Mouse (Mus musculus) stomach, postnatal 0 days (tissue): ENCODE measurements around the gene Amotl2. TPM values are rescaled to one million over a fixed set of nuclear protein-coding genes. Genes with fewer than 3 reads are reported as not detected.
A peak's percentile ranks its signal among the peaks of the same experiment; 100 is the strongest.

Source experiments
- ATAC-seq: fragments of 200-750 bp; cut with Nextera tagmentation; 2 replicates; pipeline ENCODE4 v1.8.0; 2017; ENCODE audit not compliant: low FRiP score, low TSS enrichment
- DNase-seq: peaks from one replicate; pipeline ENCODE4 v3.0.0-alpha.2; 2016; ENCODE audit warnings: low spot score
- H3K27ac ChIP-seq: fragments of 300-500 bp; sonication (generic); replicated peaks from 2 replicates; pipeline ENCODE4 v1.5.1; 2014; ENCODE audit warnings: mild to moderate bottlenecking, control low read depth
- H3K27me3 ChIP-seq: fragments of 300-500 bp; sonication (generic); 2 replicates; pipeline ENCODE4 v1.6.1; 2014; ENCODE audit warnings: low read length; ENCODE audit not compliant: control insufficient read depth, insufficient read depth
- H3K36me3 ChIP-seq: fragments of 300-500 bp; sonication (generic); 2 replicates; pipeline ENCODE4 v1.6.1; 2014; ENCODE audit warnings: low read length, mixed read lengths; ENCODE audit not compliant: control insufficient read depth, insufficient read depth
- H3K4me1 ChIP-seq: fragments of 300-500 bp; sonication (generic); replicated peaks from 2 replicates; pipeline ENCODE4 v1.6.1; 2014; ENCODE audit warnings: antibody characterized with exemption; ENCODE audit not compliant: control insufficient read depth, insufficient read depth
- H3K4me2 ChIP-seq: fragments of 300-500 bp; sonication (generic); replicated peaks from 2 replicates; pipeline ENCODE4 v1.6.1; 2014; ENCODE audit warnings: low read depth, mild to moderate bottlenecking, control low read depth, moderate library complexity
- H3K4me3 ChIP-seq: fragments of 300-500 bp; sonication (generic); 2 replicates; pipeline ENCODE4 v1.5.1; 2014; ENCODE audit warnings: low read depth, low read length, control low read depth
- H3K9ac ChIP-seq: fragments of 300-500 bp; sonication (generic); 2 replicates; pipeline ENCODE4 v1.6.1; 2014; ENCODE audit warnings: mild to moderate bottlenecking, low read length, control low read depth, mixed read lengths
- H3K9me3 ChIP-seq: fragments of 300-500 bp; sonication (generic); 2 replicates; pipeline ENCODE4 v1.6.1; 2016; ENCODE audit warnings: low read length; ENCODE audit not compliant: control insufficient read depth
- CTCF ChIP-seq: IDR thresholded peaks from 2 replicates; pipeline ENCODE4 v1.5.1; 2016; ENCODE audit warnings: antibody characterized with exemption, low read depth, mild to moderate bottlenecking, moderate library complexity
- EP300 ChIP-seq: optimal IDR thresholded peaks from 2 replicates; pipeline ENCODE3; 2016; ENCODE audit warnings: antibody characterized with exemption
- WGBS: fragments of 180-500 bp; shearing (Covaris S2); extraction: QIAGEN DNeasy Blood & Tissue Kit; methylation state at CpG from one replicate; pipeline ENCODE4 v1.1.7; 2014; 5-methylcytosine and 5-hydroxymethylcytosine counted together
- polyA plus RNA-seq: library from polyadenylated mRNA; unstranded; fragments of >200 nt; fragmentation: Nextera tagmentation; extraction: Ambion mirVana; gene quantifications from 2 replicates; pipeline ENCODE4 v1.2.1, GENCODE M21; 2015

Amotl2 gene
- polyA plus RNA-seq, 1 experiment from 2014 or later = 18.6 TPM

- TF ChIP-seq EP300 = no peak
- TF ChIP-seq CTCF = peak; percentile 68
Observed at GRCm38 (mm10) chr9:102717164-102717885, 853 bp downstream of the Amotl2 start.

DNA sequence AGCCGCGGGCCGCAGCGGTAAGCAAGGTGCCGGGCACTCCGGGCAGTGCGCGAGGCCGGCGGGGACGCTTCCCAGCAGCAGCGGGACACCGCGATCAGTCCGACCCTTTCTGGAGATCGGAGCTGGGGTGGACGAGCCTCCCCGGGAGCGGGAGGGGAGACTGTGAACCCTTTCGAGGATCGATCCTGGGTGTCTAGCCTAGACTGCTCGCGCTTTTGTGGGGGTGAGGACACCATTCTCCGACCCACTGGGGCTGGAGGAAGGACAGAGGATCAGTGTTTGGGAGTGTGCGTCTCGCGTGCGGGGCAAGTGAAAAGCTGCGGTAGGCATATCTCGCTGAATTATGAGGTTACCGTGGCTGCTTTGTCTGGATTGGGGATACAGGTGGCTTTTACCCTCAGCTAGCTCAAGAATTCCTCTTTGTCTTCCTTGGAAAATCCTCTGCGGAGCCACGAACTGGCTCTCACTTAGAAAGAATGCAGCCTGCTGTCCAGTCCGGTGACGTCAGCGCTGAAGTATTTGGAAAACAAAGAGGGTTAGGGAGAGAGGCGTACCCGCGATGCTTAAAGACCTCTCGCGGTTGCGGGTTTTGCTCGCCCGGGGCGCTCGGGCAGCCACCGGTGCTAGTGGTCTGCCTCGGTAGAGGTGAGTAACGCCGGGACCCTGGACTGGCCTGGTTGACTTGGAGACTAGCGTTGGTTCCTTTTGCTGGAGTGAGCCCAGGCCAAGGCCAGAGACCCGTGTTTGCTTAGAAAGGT, 1.6 kb downstream of the Amotl2 start:
- WGBS = under 1% methylated on average over 52 of the region's 52 CpGs
- DNase-seq (peak; percentile 82), ATAC-seq (peak; percentile 47)
- Histone ChIP-seq H3K36me3 (peaks cover 17% of the 10 kb centered on the region), H3K4me1 (peaks cover 2% of the 10 kb centered on the region; the same call in 1 of the 2 replicates), H3K9ac (peak overlapping the region; percentile 97), H3K27ac (peak overlapping the region; percentile 98), H3K4me2 (peak overlapping the region; percentile 87), H3K4me3 (peak overlapping the region; percentile 83), H3K9me3 (no peaks in the 10 kb centered on the region), H3K27me3 (no peaks in the 10 kb centered on the region)
- TF ChIP-seq CTCF (no peak), EP300 (no peak)

More at GRCm38 (mm10) chr9:102717164-102717885, 853 bp downstream of the Amotl2 start:
- Histone ChIP-seq H3K9ac (peak overlapping the region; percentile 97), H3K4me2 (peak overlapping the region; percentile 87), H3K27ac (peak overlapping the region; percentile 98), H3K27me3 (no peaks in the 10 kb centered on the region), H3K4me3 (peak overlapping the region; percentile 83), H3K9me3 (no peaks in the 10 kb centered on the region), H3K4me1 (peaks cover 2% of the 10 kb centered on the region; the same call in 1 of the 2 replicates), H3K36me3 (peaks cover 10% of the 10 kb centered on the region)
- ATAC-seq = peak; percentile 89
- under 1% methylated on average over 48 of the region's 50 CpGs for WGBS
- peak; percentile 93 for DNase-seq

DNA sequence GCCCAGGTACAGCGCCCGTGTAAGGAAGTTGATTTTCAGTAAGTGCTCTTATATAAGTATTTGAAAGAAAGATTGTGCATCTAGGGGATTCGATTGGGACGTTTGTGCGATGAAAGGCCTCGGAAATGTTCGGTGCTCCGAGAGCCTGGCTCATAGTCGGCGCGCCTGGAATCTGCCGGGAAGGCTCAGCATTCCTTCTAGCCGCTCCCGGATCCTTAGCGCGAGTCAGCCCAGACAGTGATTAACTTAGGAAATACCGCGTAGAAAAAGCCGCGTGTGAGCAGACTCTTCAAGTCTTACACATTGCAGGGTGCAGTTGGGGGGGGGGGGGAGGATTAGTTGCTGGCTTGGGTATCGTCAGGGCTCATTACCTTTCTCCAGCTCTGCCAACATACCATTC, 2.2 kb downstream of the Amotl2 start:
- Histone ChIP-seq H3K4me3 (peak overlapping the region; percentile 83), H3K9me3 (no peaks in the 10 kb centered on the region), H3K9ac (peak overlapping the region; percentile 97), H3K27ac (peak overlapping the region; percentile 98), H3K4me2 (peak overlapping the region; percentile 87), H3K36me3 (peaks cover 23% of the 10 kb centered on the region), H3K4me1 (peaks cover 3% of the 10 kb centered on the region; the same call in 1 of the 2 replicates), H3K27me3 (no peaks in the 10 kb centered on the region)
- TF ChIP-seq CTCF = no peak
- TF ChIP-seq EP300 = no peak
- DNase-seq = peak; percentile 58
- WGBS = 1% methylated on average over 21 of the region's 21 CpGs
- peak; percentile 10; the same call in 1 of the 2 replicates for ATAC-seq

- Histone ChIP-seq H3K9me3 (no peaks in the 10 kb centered on the region), H3K9ac (peak overlapping the region; percentile 97), H3K36me3 (peaks cover 27% of the 10 kb centered on the region), H3K4me1 (peaks cover 6% of the 10 kb centered on the region; the same call in 1 of the 2 replicates), H3K27me3 (no peaks in the 10 kb centered on the region), H3K4me2 (peak overlapping the region; percentile 87), H3K27ac (peak overlapping the region; percentile 98), H3K4me3 (peak overlapping the region; percentile 83)
- ATAC-seq = no peak
- no peak for TF ChIP-seq CTCF
- TF ChIP-seq EP300 = no peak
- DNase-seq = no peak
- 16% methylated on average over 4 of the region's 4 CpGs for WGBS
Observed at GRCm38 (mm10) chr9:102719085-102719484, 2.6 kb downstream of the Amotl2 start.

DNA sequence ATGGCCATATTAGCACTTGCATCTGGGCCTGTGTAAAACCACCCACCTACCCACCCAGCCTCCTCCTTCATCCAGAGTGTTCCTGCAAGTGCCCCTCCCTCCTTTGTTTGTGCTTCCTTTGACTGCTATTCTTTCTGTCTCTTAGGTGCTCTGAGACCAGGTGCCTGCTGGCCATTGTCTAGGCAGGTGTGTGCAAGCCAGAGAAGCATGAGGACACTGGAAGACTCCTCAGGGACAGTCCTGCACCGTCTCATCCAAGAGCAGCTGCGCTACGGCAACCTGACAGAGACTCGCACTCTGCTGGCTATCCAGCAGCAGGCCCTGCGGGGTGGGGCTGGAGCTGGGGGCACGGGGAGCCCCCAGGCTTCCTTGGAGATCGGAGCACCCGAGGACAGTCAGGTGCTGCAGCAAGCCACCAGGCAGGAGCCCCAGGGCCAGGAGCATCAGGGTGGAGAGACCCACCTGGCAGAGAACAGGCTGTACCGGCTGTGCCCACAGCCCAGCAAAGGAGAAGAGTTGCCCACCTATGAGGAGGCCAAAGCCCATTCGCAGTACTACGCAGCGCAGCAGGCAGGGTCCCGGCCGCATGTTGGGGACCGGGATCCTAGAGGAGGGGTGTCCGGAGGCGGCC, 3.6 kb downstream of the Amotl2 start:
- DNase-seq = no peak
- 45% methylated on average over 17 of the region's 17 CpGs for WGBS

More for the DNA sequence above, 3.6 kb downstream of the Amotl2 start:
- H3K9ac ChIP-seq = peak overlapping the region; percentile 51
- no peaks in the 10 kb centered on the region for H3K9me3 ChIP-seq
- peak overlapping the region; percentile 83 for H3K4me3 ChIP-seq
- H3K36me3 ChIP-seq = peaks cover 35% of the 10 kb centered on the region
- H3K4me2 ChIP-seq = peak overlapping the region; percentile 87
- no peak for ATAC-seq
- no peaks in the 10 kb centered on the region for H3K27me3 ChIP-seq
- TF ChIP-seq EP300 (no peak), CTCF (no peak)
- H3K27ac ChIP-seq = peak overlapping the region; percentile 35; the same call in 1 of the 2 replicates
- peaks cover 6% of the 10 kb centered on the region; the same call in 1 of the 2 replicates for H3K4me1 ChIP-seq
